Mouse (Mus musculus) small intestine, adult 2 months (tissue): ENCODE measurements around the gene Aff1.

Experiments
- CTCF ChIP-seq: fragments of 200-500 bp; IDR thresholded peaks from 2 replicates; pipeline ENCODE4 v1.5.1; 2012; ENCODE audit warnings: low read depth, mild to moderate bottlenecking, control low read depth, inconsistent platforms, low read length, moderate library complexity, mixed read lengths; ENCODE audit not compliant: insufficient replicate concordance, insufficient read length; ENCODE audit errors: extremely low read depth
- POLR2A ChIP-seq: fragments of 200-500 bp; IDR thresholded peaks from 2 replicates; pipeline ENCODE4 v1.6.1; 2012; ENCODE audit warnings: low read depth, mild to moderate bottlenecking, control low read depth, inconsistent platforms, low read length, moderate library complexity

- no peak for TF ChIP-seq CTCF
- TF ChIP-seq POLR2A: no peak
Observed at GRCm38 (mm10) chr5:103769701-103770100, 77.5 kb downstream of the Aff1 start.
